Mouse (Mus musculus) common myeloid progenitor, adult 5-6 weeks (primary cell): ENCODE measurements at regions not wholly inside any gene's neighbourhood (a gene's known extent, or its start where the extent isn't known, plus 50 kb on each side); places are given as distances from the start of the nearest gene placed in this dataset.
A peak's percentile ranks its signal among the peaks of the same experiment; 100 is the strongest.

Source experiments
- ATAC-seq: replicated peaks from 2 replicates; pipeline ENCODE4 v1.8.0; 2016; ENCODE audit warnings: low read depth, mild to moderate bottlenecking, moderate TSS enrichment, inconsistent platforms; ENCODE audit not compliant: poor library complexity, severe bottlenecking

GRCm38 (mm10) chr16:96372021-96372751, 71.2 kb downstream of the Itgb2l start:
- peak; percentile 71 for ATAC-seq

DNA sequence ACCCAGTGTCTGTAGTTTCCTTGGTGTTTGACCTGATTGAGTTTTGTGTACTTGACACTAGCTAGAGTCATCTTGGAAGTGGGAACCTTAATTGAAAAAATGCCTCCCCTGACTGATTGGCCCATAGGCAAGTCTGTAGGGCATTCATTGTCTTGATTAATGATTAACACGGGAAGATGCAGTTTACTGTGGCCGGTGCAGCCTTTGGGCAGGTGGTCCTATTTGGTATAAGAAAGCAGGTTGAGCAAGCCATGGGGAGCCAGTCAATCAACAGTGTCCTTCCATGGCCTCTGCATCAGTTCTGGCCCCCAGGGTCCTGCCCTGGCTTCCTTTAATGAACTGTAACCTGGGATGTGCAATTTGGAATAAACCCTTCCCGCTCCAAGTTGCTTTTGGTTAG, 72.3 kb downstream of the Itgb2l start:
- no peak for ATAC-seq

DNA sequence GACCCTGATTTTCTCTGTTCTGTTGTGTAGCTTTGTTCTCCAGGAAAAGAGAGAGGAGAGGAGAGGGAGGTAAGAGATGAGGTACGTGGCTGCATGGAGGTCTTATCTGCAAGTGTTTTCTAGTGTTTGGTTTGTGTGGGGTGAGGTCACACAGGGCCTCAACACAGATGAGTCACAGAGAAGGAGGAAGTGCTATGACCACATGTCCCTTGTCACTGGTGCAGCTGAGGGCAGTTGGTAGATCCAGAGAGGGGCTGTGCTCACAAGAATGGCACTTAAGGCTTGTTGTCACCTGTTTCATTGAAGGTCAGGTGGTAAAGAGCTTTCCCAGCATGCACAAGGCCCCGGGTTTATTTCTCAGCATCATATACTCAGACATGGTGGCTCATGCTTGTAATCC, 73.2 kb downstream of the Itgb2l start:
- ATAC-seq = peak; percentile 94
